Mouse (Mus musculus) layer of hippocampus, adult 9-11 months (tissue): ENCODE data around the gene Slc5a7.

ENCODE experiments used
- DNase-seq: peaks from one replicate; pipeline ENCODE4 v3.0.0; 2022

Gene Slc5a7

DNA sequence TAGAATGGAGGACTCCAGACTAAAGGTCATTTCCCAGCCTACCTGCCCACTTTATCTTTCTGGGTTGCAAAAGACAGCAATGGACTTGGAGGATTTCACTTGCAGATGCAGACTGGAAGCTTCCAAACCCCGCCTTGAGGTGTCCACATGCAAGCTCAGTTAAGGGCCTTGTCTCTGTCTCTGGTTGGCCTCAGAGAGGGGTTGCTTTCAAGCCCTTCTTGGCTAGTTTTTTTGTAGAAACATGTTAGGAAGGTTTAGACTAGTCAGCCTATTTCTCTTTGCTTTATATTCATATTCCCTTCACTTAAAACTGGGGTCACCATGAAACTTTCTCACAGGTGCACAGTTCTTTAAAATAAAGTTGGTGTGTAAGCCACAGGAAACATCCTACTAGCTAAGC, at the start of gene Slc5a7:
Gene Slc5a7 (minus strand): TSS at position 101 of the 400 bp plus-strand sequence.
- DNase-seq = no peak

DNA sequence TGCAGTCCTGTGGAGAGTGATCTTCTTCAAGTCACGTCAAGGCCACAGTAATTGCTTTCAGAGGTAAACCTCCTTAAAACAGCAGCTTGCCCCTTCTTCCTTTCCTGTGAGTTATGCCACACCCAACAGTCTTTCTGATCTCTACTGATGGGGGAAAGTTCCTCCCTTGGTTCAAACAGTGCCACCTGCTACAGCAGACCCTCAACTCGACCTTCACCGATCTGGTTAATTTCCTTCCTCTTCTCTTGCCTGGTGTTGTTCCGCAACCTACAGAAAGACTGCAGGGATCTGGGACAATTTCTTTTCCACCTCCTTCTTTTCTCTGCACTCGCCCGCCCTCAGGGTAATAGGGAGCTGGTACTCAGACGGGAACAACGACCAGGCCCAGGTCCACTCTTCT, 48.8 kb upstream of the Slc5a7 start:
- DNase-seq = no peak

- DNase-seq = no peak
Observed at GRCm38 (mm10) chr17:54343395-54343794, 44.6 kb upstream of the Slc5a7 start.

DNA sequence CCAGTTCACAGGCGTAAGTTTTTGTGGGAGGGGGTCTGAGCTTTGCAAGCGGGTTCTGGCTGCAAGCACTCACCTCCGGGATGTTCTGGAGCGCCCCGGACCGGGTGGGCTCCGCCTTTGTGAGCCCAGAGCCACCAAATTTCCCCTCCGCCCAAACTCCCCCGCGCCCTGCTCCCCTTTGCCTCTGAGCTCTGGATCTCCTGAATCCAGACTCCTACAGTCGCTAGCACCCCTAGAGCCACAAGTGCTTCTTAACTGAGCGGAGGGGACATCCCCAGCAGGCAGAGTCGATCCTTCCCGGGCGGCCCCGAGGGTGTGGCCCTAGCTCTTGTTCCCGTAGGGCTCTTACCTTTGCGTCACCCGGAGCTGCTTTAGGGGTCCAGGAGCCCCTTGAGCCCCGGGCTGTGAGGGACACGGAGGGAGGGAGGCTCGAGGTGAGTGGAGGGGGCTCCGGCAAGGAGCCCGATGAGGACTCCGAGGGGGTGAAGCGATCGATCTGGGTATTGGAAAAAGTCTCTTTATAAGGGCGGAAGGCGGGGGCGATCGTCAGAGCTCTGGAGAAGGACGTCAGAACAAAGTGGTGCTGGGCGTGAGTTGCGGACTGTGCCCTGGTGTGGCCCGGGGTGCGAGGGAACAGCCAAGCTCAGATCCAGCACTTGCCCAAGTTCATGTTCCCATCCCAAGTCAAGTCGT, 456 bp downstream of the Slc5a7 start:
- no peak for DNase-seq

- DNase-seq = no peak
Observed at GRCm38 (mm10) chr17:54250783-54251182, 48.1 kb downstream of the Slc5a7 start.

DNA sequence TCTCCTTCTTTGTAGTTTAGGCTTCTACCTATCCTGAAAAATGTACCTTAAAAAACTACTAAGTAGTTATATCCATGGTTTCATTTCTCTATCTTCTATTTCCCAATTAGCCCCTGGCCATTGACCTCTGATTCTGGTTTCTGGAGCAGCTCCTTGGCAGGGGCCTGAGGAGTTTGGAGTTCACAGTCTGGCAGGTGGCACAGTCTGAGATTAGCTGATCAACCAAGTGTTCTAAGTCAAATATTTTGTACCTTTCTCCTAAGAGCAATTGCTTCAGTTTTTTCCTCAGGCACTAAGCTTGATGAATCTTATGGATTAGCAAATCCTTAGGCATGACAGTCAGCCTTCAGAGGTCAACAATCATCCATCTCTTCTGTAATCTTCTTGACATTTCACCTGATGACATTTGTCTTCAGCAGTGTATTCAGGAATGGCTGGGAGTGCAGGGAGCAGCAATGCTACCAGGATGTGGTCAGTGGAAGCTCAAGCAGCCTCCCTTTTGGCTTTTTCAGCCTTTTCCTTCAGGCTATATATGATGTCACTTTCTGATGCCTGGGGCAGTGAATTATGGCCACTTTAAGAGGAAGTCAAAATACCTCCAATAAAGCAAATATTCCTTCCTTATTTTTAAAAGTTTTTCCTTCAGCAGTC, 55.1 kb downstream of the Slc5a7 start:
- DNase-seq = no peak

GRCm38 (mm10) chr17:54239435-54239834, 59.4 kb downstream of the Slc5a7 start:
- DNase-seq = no peak
